18 mouse cellular contexts compared by ENCODE assay signal in the genomic region with DNA sequence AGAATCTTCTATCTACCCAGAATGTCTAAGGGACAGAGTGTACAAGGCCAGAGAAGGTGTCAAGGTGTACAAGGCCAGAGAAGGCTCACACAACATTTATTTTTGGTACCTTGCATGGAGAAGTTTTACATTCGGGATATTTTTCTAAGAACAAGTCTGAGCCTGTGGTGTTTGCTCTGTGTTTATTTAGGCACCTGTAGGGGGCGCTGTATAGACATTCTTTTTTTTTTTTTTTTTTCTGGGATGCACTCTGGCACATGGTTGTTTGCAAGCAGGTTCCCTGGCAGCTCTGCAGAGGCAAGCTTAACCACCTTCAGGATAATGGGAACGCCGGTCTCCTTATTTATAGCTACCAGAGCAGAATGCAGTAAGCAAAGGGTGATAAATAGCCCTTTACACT.
DNase-seq lines count a peak whose midpoint lies in the region; ATAC-seq and TF ChIP-seq lines count a peak whose summit lies in the region.
"Had no signal": no experiment of that assay in that cellular context is flagged by ENCODE, and none has a peak within 500 bp of the region (broad histone marks: within the 10 kb centered on the region; RNA-seq: fewer than 3 reads in every experiment).

No protein-coding gene starts in this region.

- no peak for ATAC-seq in forebrain, postnatal 0 days
- no peak for ATAC-seq in forebrain, embryonic 11.5 days (replicated peaks; ENCODE audit: low FRiP score)
- ATAC-seq in liver, embryonic 14.5 days (ENCODE audit: insufficient read depth): no peak
- no peak for ATAC-seq in liver, postnatal 0 days
- ATAC-seq in hindbrain, embryonic 14.5 days (ENCODE audit: low FRiP score): 0 out of 2 replicates have a peak, but pooled peaks have one; percentile 15
- ATAC-seq: intestine, embryonic 16.5 days had no signal

- DNase-seq in forebrain, postnatal 0 days: no peak
- DNase-seq in forebrain, embryonic 11.5 days (ENCODE audit: low spot score): no peak
- DNase-seq in liver, embryonic 14.5 days (ENCODE audit: low read depth in 3 of 3, low spot score in 3 of 3): no peak
- DNase-seq in liver, postnatal 0 days: no peak
- DNase-seq in CH12.LX (ENCODE audit: extremely low read depth): no peak
- DNase-seq in hindbrain, embryonic 14.5 days (ENCODE audit: low spot score): no peak
- DNase-seq in testis, postnatal 14 days (ENCODE audit: low spot score): no peak
- DNase-seq in gastrocnemius, adult 8-10 months (ENCODE audit: low spot score in 2 of 2): no peak
- DNase-seq: adrenal gland, postnatal 10 days; cerebellum, adult 2 months; heart, postnatal 10 days; kidney, postnatal 36 days; left cerebral cortex, postnatal 4 days; liver, embryonic 13.5 days; thymus, postnatal 25 days had no signal

- no peak for TF ChIP-seq POLR2A in CH12.LX (IDR thresholded peaks at IDR 0.05; ENCODE audit: low read depth, low read length)

- H3K4me3 ChIP-seq in forebrain, postnatal 0 days (ENCODE audit: low read depth, low read length): no peak overlapping the region
- no peak overlapping the region for H3K4me3 ChIP-seq in forebrain, embryonic 11.5 days (ENCODE audit: low read depth, low read length)
- H3K4me3 ChIP-seq in liver, embryonic 14.5 days (ENCODE audit: insufficient read depth in 1 of 2, low read depth in 2 of 2, low read length in 2 of 2): no peak overlapping the region
- no peak overlapping the region for H3K4me3 ChIP-seq in liver, postnatal 0 days (ENCODE audit: low read depth, low read length)
- H3K4me3 ChIP-seq in CH12.LX (replicated peaks in 1 of 3; ENCODE audit: low read depth in 2 of 3, low read length in 2 of 3, poor library complexity in 1 of 3): no peak overlapping the region
- H3K4me3 ChIP-seq in hindbrain, embryonic 14.5 days (replicated peaks; ENCODE audit: low read length): no peak overlapping the region
- H3K4me3 ChIP-seq: forebrain, embryonic 10.5 days; liver, embryonic 13.5 days; megakaryocyte, embryonic 14.5 days had no signal

- WGBS in forebrain, postnatal 0 days: 58% methylated on average over 4 of the region's 4 CpGs
- 60% methylated on average over 4 of the region's 4 CpGs for WGBS in forebrain, embryonic 11.5 days
- WGBS in liver, embryonic 14.5 days (ENCODE audit: insufficient replicate concordance): 53% methylated on average over 4 of the region's 4 CpGs
- WGBS in liver, postnatal 0 days (ENCODE audit: insufficient replicate concordance): 55% methylated on average over 4 of the region's 4 CpGs
- 60% methylated on average over 4 of the region's 4 CpGs for WGBS in hindbrain, embryonic 14.5 days

- in situ Hi-C loops in CH12.LX (cut with MboI; ENCODE audit: low pct_ligation_motif_present, low pct_unique_long_range_greater_than_20kb, low sequenced_read_pairs): no loop called here

- no peaks in the 10 kb centered on the region for H3K36me3 ChIP-seq in forebrain, postnatal 0 days (ENCODE audit: insufficient read depth)
- H3K36me3 ChIP-seq in forebrain, embryonic 11.5 days (ENCODE audit: control insufficient read depth, insufficient read depth, low read length): no peaks in the 10 kb centered on the region
- no peaks in the 10 kb centered on the region for H3K36me3 ChIP-seq in liver, embryonic 14.5 days (replicated peaks; ENCODE audit: control insufficient read depth, insufficient read depth, low read depth)
- no peaks in the 10 kb centered on the region for H3K36me3 ChIP-seq in liver, postnatal 0 days (replicated peaks; ENCODE audit: insufficient read depth, low read length)
- no peaks in the 10 kb centered on the region for H3K36me3 ChIP-seq in CH12.LX (replicated peaks in 1 of 2; ENCODE audit: control insufficient read depth in 1 of 2, insufficient read depth in 1 of 2, low read length in 1 of 2)
- H3K36me3 ChIP-seq in hindbrain, embryonic 14.5 days (replicated peaks; ENCODE audit: control insufficient read depth, insufficient read depth): no peaks in the 10 kb centered on the region
- H3K36me3 ChIP-seq: forebrain, embryonic 10.5 days; liver, embryonic 13.5 days had no signal

- no peak overlapping the region for H3K4me2 ChIP-seq in forebrain, postnatal 0 days (ENCODE audit: low read depth)
- no peak overlapping the region for H3K4me2 ChIP-seq in forebrain, embryonic 11.5 days (ENCODE audit: low read depth, low read length, severe bottlenecking)
- H3K4me2 ChIP-seq in liver, embryonic 14.5 days (ENCODE audit: low read depth): 0 out of 2 replicates have a peak overlapping the region, but pooled peaks have one; percentile 6
- no peak overlapping the region for H3K4me2 ChIP-seq in liver, postnatal 0 days (ENCODE audit: low read depth, low read length)
- H3K4me2 ChIP-seq in CH12.LX (ENCODE audit: insufficient read depth, low read depth, poor library complexity, severe bottlenecking): no peak overlapping the region
- no peak overlapping the region for H3K4me2 ChIP-seq in hindbrain, embryonic 14.5 days (replicated peaks)
- H3K4me2 ChIP-seq: liver, embryonic 13.5 days had no signal

- dilution Hi-C loops in CH12.LX (cut with MboI; ENCODE audit: extremely low pct_ligation_motif_present, extremely low pct_unique_long_range_greater_than_20kb, low sequenced_read_pairs): no loop called here

- TF ChIP-seq CTCF in forebrain, postnatal 0 days (IDR thresholded peaks at IDR 0.05; ENCODE audit: low read depth): peak; percentile 19; the same call in 1 of the 2 replicates
- TF ChIP-seq CTCF in liver, embryonic 14.5 days (IDR thresholded peaks at IDR 0.05; ENCODE audit: low read depth): no peak
- TF ChIP-seq CTCF in liver, postnatal 0 days (IDR thresholded peaks at IDR 0.05; ENCODE audit: low read depth): no peak
- peak; percentile 20 to 47; a peak in 3 of 4 replicates for TF ChIP-seq CTCF in CH12.LX (conservative IDR thresholded peaks at IDR 0.05 in 1 of 2, IDR thresholded peaks at IDR 0.05 in 1 of 2; ENCODE audit: low read depth in 2 of 2, low read length in 2 of 2)

- no peaks in the 10 kb centered on the region for H3K9me3 ChIP-seq in forebrain, postnatal 0 days (ENCODE audit: low read length)
- H3K9me3 ChIP-seq in forebrain, embryonic 11.5 days (ENCODE audit: control insufficient read depth, low read length): no peaks in the 10 kb centered on the region
- no peaks in the 10 kb centered on the region for H3K9me3 ChIP-seq in liver, embryonic 14.5 days (ENCODE audit: control insufficient read depth, low read length)
- no peaks in the 10 kb centered on the region for H3K9me3 ChIP-seq in liver, postnatal 0 days (ENCODE audit: low read length)
- H3K9me3 ChIP-seq in CH12.LX (replicated peaks; ENCODE audit: low read length): no peaks in the 10 kb centered on the region
- H3K9me3 ChIP-seq in hindbrain, embryonic 14.5 days (ENCODE audit: control insufficient read depth, low read length): no peaks in the 10 kb centered on the region
- H3K9me3 ChIP-seq: forebrain, embryonic 10.5 days; liver, embryonic 13.5 days had no signal

- H3K79me2 ChIP-seq in CH12.LX (replicated peaks; ENCODE audit: control insufficient read depth, extremely low read depth, insufficient read depth, poor library complexity, severe bottlenecking): no peaks in the 10 kb centered on the region

- no peak overlapping the region for H3K9ac ChIP-seq in forebrain, postnatal 0 days
- no peak overlapping the region for H3K9ac ChIP-seq in forebrain, embryonic 11.5 days (ENCODE audit: low read length)
- H3K9ac ChIP-seq in liver, embryonic 14.5 days (replicated peaks): no peak overlapping the region
- H3K9ac ChIP-seq in liver, postnatal 0 days (replicated peaks): no peak overlapping the region
- no peak overlapping the region for H3K9ac ChIP-seq in CH12.LX (ENCODE audit: insufficient read depth, low read depth)
- no peak overlapping the region for H3K9ac ChIP-seq in hindbrain, embryonic 14.5 days
- H3K9ac ChIP-seq: liver, embryonic 13.5 days had no signal

- TF ChIP-seq EP300 in liver, embryonic 14.5 days (IDR thresholded peaks at IDR 0.05; ENCODE audit: low read depth): no peak
- no peak for TF ChIP-seq EP300 in liver, postnatal 0 days (IDR thresholded peaks at IDR 0.05; ENCODE audit: low read depth)
- TF ChIP-seq EP300 in CH12.LX (IDR thresholded peaks at IDR 0.05; ENCODE audit: low read length): no peak

- H3K27me3 ChIP-seq in forebrain, postnatal 0 days (ENCODE audit: insufficient read depth, low read length): no peaks in the 10 kb centered on the region
- H3K27me3 ChIP-seq in forebrain, embryonic 11.5 days (ENCODE audit: control insufficient read depth, insufficient read depth, low read length): no peaks in the 10 kb centered on the region
- no peaks in the 10 kb centered on the region for H3K27me3 ChIP-seq in liver, embryonic 14.5 days (ENCODE audit: control insufficient read depth, insufficient read depth, low read length)
- no peaks in the 10 kb centered on the region for H3K27me3 ChIP-seq in liver, postnatal 0 days (ENCODE audit: insufficient read depth, low read length)
- H3K27me3 ChIP-seq in CH12.LX (replicated peaks): no peaks in the 10 kb centered on the region
- no peaks in the 10 kb centered on the region for H3K27me3 ChIP-seq in hindbrain, embryonic 14.5 days (ENCODE audit: control insufficient read depth, insufficient read depth, low read length)
- H3K27me3 ChIP-seq: liver, embryonic 13.5 days; megakaryocyte, embryonic 14.5 days had no signal

- H3K27ac ChIP-seq in forebrain, postnatal 0 days (ENCODE audit: low read depth, low read length): no peak overlapping the region
- H3K27ac ChIP-seq in forebrain, embryonic 11.5 days (ENCODE audit: low read depth, low read length): no peak overlapping the region
- H3K27ac ChIP-seq in liver, embryonic 14.5 days: no peak overlapping the region
- H3K27ac ChIP-seq in liver, postnatal 0 days (ENCODE audit: low read depth): no peak overlapping the region
- H3K27ac ChIP-seq in CH12.LX (ENCODE audit: insufficient read depth, low read depth): no peak overlapping the region
- 0 out of 2 replicates have a peak overlapping the region, but pooled peaks have one; percentile 14 for H3K27ac ChIP-seq in hindbrain, embryonic 14.5 days
- H3K27ac ChIP-seq: forebrain, embryonic 10.5 days; liver, embryonic 13.5 days had no signal

- no peaks in the 10 kb centered on the region for H3K4me1 ChIP-seq in forebrain, postnatal 0 days (ENCODE audit: insufficient read depth)
- H3K4me1 ChIP-seq in forebrain, embryonic 11.5 days (replicated peaks; ENCODE audit: control insufficient read depth, insufficient read depth, low read length): no peaks in the 10 kb centered on the region; the same call in 1 of the 2 replicates
- 0 out of 4 replicates have a peak, but pooled peaks cover 0 to 3% of the 10 kb centered on the region in 2 experiments for H3K4me1 ChIP-seq in liver, embryonic 14.5 days (replicated peaks; ENCODE audit: control insufficient read depth in 2 of 2, insufficient read depth in 2 of 2, low read length in 1 of 2)
- peaks cover 4% of the 10 kb centered on the region for H3K4me1 ChIP-seq in liver, postnatal 0 days (ENCODE audit: insufficient read depth)
- H3K4me1 ChIP-seq in CH12.LX (ENCODE audit: control insufficient read depth in 1 of 2, insufficient read depth in 2 of 2): no peaks in the 10 kb centered on the region
- peaks cover 14% of the 10 kb centered on the region for H3K4me1 ChIP-seq in hindbrain, embryonic 14.5 days (replicated peaks; ENCODE audit: control insufficient read depth, insufficient read depth, low read length)
- H3K4me1 ChIP-seq: megakaryocyte, embryonic 14.5 days had no signal

- TF ChIP-seq RAD21 in CH12.LX (IDR thresholded peaks at IDR 0.05; ENCODE audit: low read depth, low read length): no peak

TF ChIP-seq in CH12.LX, 34 proteins besides CTCF, POLR2A, EP300 and RAD21 (continues in another document):
- TF ChIP-seq E2F4 (IDR thresholded peaks at IDR 0.05; ENCODE audit: insufficient replicate concordance, low read depth, low read length): no peak

Comparison
In these comparisons a context has a peak if more than half of its experiments do, and no peak if none do; other contexts are left out.
1. CTCF ChIP-seq: peak in forebrain, postnatal 0 days (single experiment) and CH12.LX (2 of 2); none in liver, embryonic 14.5 days (single experiment) and liver, postnatal 0 days (single experiment).